Comparison of ENCODE assay signal across 37 mouse cellular contexts in the genomic region with DNA sequence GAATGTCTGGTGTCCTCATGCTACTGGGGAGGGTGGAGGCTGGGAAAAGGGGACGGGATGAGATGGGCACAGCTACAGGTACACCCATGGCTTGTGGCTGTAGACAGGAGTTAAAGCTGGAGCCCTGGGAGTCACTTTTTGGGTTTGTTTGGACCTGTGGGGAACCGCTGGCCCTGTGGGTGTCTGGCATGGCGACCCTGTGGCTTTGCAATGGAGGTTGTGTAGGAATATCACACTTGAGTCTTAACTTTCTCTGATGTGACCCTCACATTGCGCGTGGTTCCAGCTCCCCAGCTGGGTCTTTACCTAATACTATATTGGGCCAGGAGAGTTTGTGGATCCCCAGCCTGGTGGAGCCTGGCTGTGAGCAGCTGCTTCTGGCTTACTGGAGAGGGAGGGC. TPM values are rescaled to one million over a fixed set of nuclear protein-coding genes. Genes with fewer than 3 reads are reported as not detected.
"Had no signal": no experiment of that assay in that cellular context is flagged by ENCODE, and none has a peak within 500 bp of the region (broad histone marks: within the 10 kb centered on the region; RNA-seq: fewer than 3 reads in every experiment).

No protein-coding gene starts in this region.

- H3K9ac ChIP-seq: limb, embryonic 12.5 days; limb, embryonic 13.5 days; limb, embryonic 15.5 days; liver, embryonic 12.5 days; liver, embryonic 13.5 days; liver, embryonic 14.5 days; liver, embryonic 15.5 days; liver, postnatal 0 days; lung, embryonic 14.5 days; lung, embryonic 15.5 days; midbrain, embryonic 12.5 days; midbrain, embryonic 13.5 days; midbrain, embryonic 15.5 days; neural tube, embryonic 12.5 days had no signal

- H3K4me3 ChIP-seq: limb, embryonic 10.5 days; limb, embryonic 12.5 days; limb, embryonic 13.5 days; limb, embryonic 15.5 days; liver, embryonic 12.5 days; liver, embryonic 13.5 days; liver, embryonic 15.5 days; lung, embryonic 15.5 days; megakaryocyte, embryonic 14.5 days; midbrain, embryonic 10.5 days; midbrain, embryonic 12.5 days; midbrain, embryonic 13.5 days; midbrain, embryonic 15.5 days; myocyte; neural tube, embryonic 12.5 days had no signal

- H3K27ac ChIP-seq: limb, embryonic 10.5 days; limb, embryonic 12.5 days; limb, embryonic 13.5 days; limb, embryonic 15.5 days; liver, embryonic 12.5 days; liver, embryonic 13.5 days; liver, embryonic 14.5 days; liver, embryonic 15.5 days; lung, embryonic 15.5 days; macrophage; midbrain, embryonic 10.5 days; midbrain, embryonic 12.5 days; midbrain, embryonic 13.5 days; midbrain, embryonic 15.5 days; neural tube, embryonic 12.5 days had no signal

- DNase-seq: left cerebral cortex, postnatal 4 days; liver; liver, embryonic 13.5 days; liver, postnatal 0 days; lung, adult 18-20 months; lung, adult 2 months; lung, embryonic 14.5 days; lung, postnatal 10 days; lung, postnatal 14 days; lung, postnatal 36 days; lung, postnatal 4 days; midbrain, embryonic 14.5 days had no signal

- H3K4me2 ChIP-seq: limb, embryonic 12.5 days; limb, embryonic 13.5 days; limb, embryonic 15.5 days; liver, embryonic 11.5 days; liver, embryonic 12.5 days; liver, embryonic 13.5 days; liver, embryonic 15.5 days; lung, embryonic 14.5 days; lung, embryonic 15.5 days; midbrain, embryonic 11.5 days; midbrain, embryonic 12.5 days; midbrain, embryonic 13.5 days; midbrain, embryonic 15.5 days; neural tube, embryonic 12.5 days had no signal

- H3K9me3 ChIP-seq: limb, embryonic 10.5 days; limb, embryonic 12.5 days; limb, embryonic 13.5 days; limb, embryonic 15.5 days; liver, embryonic 12.5 days; liver, embryonic 13.5 days; liver, embryonic 15.5 days; lung, embryonic 15.5 days; megakaryocyte, embryonic 14.5 days; midbrain, embryonic 10.5 days; midbrain, embryonic 12.5 days; midbrain, embryonic 13.5 days; midbrain, embryonic 15.5 days; neural tube, embryonic 12.5 days had no signal

- ATAC-seq: liver, embryonic 12.5 days; liver, postnatal 0 days; lung, postnatal 0 days; midbrain, embryonic 13.5 days; midbrain, embryonic 15.5 days; midbrain, embryonic 16.5 days had no signal

- H3K27me3 ChIP-seq: limb, embryonic 13.5 days; limb, embryonic 15.5 days; liver, embryonic 12.5 days; liver, embryonic 13.5 days; liver, embryonic 15.5 days; lung, embryonic 15.5 days; megakaryocyte, embryonic 14.5 days; midbrain, embryonic 15.5 days had no signal

RNA-seq across cellular contexts. Expression of a gene that starts 6.4 kb away (rescaled TPM):
- total RNA-seq: left cerebral cortex, postnatal 14 days; liver, adult 2 months; megakaryocyte, adult 5-6 weeks; monocyte, adult 5-6 weeks had no signal
- polyA plus RNA-seq: liver, embryonic 16.5 days; liver, postnatal 0 days had no signal

RNA-seq across cellular contexts. Expression of a gene that starts 14.0 kb away (rescaled TPM):
- polyA plus RNA-seq: macrophage had no signal
